Mouse (Mus musculus) brain, adult 2 months (tissue): ENCODE measurements at regions not wholly inside any gene's neighbourhood (a gene's known extent, or its start where the extent isn't known, plus 50 kb on each side); places are given as distances from the start of the nearest gene placed in this dataset.

ENCODE experiments used
- DNase-seq: peaks from one replicate; pipeline ENCODE4 v3.0.0; 2011; ENCODE audit warnings: low read depth, low spot score

DNA sequence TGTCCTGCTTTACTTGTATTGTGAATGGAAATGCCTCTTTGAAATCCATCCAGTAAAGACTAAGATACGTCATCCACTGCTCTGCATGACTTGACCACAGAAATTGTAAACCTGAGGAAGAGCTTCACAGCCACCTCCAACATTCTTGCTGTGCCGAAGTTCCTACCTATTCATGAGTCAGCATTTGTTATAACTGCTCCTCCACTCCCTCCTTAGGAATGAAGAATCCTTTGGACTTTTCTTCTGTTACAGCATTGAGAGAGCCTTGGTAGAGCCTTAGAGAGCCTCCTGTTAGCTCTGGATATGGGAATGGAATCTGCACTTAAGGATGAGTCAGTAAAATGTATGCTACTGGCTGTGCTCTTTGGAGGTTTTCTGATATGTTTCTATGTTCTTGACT lies 750.5 kb upstream of the Gcfc2 start:
- no peak for DNase-seq

DNA sequence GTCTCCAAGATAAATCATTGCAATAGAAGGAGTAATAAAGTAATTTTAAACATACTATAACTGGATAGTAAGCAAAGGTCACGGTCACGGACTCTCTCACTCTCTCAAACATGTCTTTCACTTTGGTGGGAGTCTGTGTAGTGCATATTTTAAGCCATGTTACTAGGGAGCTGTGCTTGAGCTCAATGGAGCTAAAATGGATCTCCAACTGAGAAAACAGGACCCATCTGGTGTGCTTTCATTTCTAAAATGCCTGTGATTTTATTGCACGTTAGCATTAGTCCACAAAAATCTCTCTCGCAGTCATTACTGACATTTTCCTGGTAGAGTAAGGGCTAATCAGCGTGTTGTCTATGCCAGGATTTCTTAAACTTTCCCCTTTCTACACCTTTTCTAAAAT lies 733.3 kb upstream of the Gcfc2 start:
- peak; percentile 33 for DNase-seq

DNA sequence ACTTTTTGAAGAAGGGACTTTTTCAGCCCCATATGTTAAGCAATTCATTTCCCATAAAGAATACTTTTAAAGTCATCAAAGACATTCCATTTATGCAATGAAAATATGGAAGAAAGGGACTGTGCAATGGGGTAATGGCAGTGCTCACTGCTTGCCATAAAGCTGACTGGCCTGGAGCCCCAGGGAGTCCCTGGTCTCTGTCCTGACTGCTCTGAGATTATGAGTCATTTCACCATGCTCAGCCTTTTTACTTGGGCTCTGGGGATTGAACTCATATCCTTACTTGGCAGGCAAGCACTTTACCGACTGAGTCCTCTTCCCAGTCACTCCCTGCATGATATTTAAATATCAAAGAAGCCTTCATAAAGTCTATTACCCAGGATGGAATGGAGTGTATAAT lies 712.9 kb upstream of the Gcfc2 start:
- no peak for DNase-seq

DNA sequence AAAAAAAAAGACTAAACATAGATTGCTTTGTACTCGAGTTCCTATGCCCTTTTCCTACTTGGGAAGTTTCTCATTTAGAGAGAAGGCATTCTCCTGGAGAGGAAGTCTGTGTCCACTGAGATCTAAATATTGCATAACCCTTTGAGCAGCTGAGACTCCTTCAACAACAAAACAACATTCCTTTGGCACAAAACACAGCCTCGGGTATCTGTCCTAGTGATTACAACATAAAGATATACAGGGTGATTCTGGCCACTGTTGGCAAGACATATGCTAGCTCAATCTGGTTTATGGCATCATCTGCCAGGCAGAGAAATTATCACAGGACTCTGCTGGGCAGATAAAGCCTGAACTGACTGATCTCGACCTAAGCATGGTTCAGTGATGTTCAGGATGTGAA lies 692.7 kb upstream of the Gcfc2 start:
- no peak for DNase-seq

DNA sequence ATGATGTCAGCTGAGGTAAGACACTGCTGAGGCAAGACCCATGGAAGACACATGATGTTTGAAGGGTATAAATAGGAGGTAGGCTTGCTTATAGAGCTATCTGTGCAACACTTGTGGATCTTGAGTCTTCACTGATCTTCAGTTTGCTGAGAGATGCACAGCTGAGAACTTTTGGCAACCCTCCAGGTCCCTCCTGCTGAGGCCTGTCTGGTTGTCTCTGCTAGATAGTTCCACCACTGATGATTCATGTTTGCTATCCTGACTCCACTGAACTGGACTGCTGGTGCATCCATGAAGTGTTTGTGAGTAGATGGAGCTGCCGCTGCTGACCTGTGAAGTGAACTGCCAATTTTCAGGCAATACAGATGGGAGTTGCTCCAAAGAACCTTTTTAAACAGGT lies 663.6 kb upstream of the Gcfc2 start:
- peak; percentile 75 for DNase-seq
